Mouse (Mus musculus) midbrain, embryonic 12.5 days (tissue): ENCODE data around the gene Hist1h2bh. TPM values are rescaled to one million over a fixed set of nuclear protein-coding genes. Genes with fewer than 3 reads are reported as not detected.

ENCODE experiments used
- ATAC-seq: fragments of 200-750 bp; cut with Nextera tagmentation; 2 replicates; pipeline ENCODE4 v1.8.0; 2017; ENCODE audit warnings: low read depth, moderate TSS enrichment, moderate library complexity; ENCODE audit not compliant: low FRiP score
- H3K27ac ChIP-seq: fragments of 300-500 bp; sonication (generic); replicated peaks from 2 replicates; pipeline ENCODE4 v1.5.1; 2016; ENCODE audit warnings: mild to moderate bottlenecking
- H3K27me3 ChIP-seq: fragments of 300-500 bp; sonication (generic); 2 replicates; pipeline ENCODE4 v1.6.1; 2016; ENCODE audit warnings: mild to moderate bottlenecking
- H3K36me3 ChIP-seq: fragments of 300-500 bp; sonication (generic); 2 replicates; pipeline ENCODE4 v1.6.1; 2016
- H3K4me1 ChIP-seq: fragments of 300-500 bp; sonication (generic); 2 replicates; pipeline ENCODE4 v1.6.1; 2016
- H3K4me2 ChIP-seq: fragments of 300-500 bp; sonication (generic); replicated peaks from 2 replicates; pipeline ENCODE4 v1.6.1; 2016; ENCODE audit warnings: mild to moderate bottlenecking, moderate library complexity
- H3K4me3 ChIP-seq: fragments of 300-500 bp; sonication (generic); 2 replicates; pipeline ENCODE4 v1.5.1; 2016; ENCODE audit warnings: mild to moderate bottlenecking
- H3K9ac ChIP-seq: fragments of 300-500 bp; sonication (generic); replicated peaks from 2 replicates; pipeline ENCODE4 v1.6.1; 2016; ENCODE audit warnings: mild to moderate bottlenecking, moderate library complexity
- H3K9me3 ChIP-seq: fragments of 300-500 bp; sonication (generic); 2 replicates; pipeline ENCODE4 v1.6.1; 2016; ENCODE audit warnings: mild to moderate bottlenecking
- WGBS: fragments of 180-500 bp; shearing (Covaris S2); methylation state at CpG from one replicate; pipeline ENCODE4 v1.1.7; 2016; 5-methylcytosine and 5-hydroxymethylcytosine counted together
- polyA plus RNA-seq: library from polyadenylated mRNA; unstranded; fragments of >200 nt; fragmentation: Nextera tagmentation; extraction: Ambion mirVana; gene quantifications from 2 replicates; pipeline ENCODE4 v1.2.1, GENCODE M21; 2016

Gene Hist1h2bh
- polyA plus RNA-seq, 1 experiment from 2014 or later = 0.64 TPM

DNA sequence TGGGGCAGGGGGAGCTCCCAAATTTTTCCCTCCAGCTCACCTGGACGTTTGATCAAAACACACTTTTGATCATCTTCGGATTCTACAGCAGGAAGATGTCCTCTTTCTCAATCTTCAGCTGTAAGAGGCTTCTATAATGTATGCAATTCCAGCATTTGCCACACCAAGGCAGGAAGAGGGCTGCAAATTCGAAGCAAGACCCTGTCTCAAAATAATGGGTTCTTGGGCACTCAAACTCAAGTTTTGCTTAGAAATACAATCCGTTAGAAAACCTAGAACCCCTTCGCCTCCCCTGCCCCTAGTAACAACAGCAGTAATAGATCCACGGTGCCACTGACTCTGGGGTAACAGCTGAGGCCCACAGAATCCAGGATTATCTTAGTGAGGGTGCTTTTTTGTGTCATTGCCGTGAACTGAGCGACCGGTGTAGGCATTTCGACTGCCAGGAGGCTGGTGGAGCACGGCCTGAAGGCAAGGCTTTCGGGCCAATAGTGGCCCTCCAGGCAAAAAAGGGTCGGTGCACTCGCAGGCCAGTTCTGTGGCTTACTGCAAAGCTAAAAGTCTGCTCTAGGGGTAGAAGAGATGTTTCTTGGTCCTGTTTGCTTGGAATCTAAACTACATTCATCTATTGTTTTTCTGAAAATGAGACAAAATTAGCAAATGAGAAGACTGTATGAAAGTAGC lies 37.4 kb downstream of the Hist1h2bh start:
- H3K4me2 ChIP-seq = peak overlapping the region; percentile 48
- no peak for ATAC-seq
- H3K4me1 ChIP-seq = peaks cover 19% of the 10 kb centered on the region
- 3% methylated on average over 14 of the region's 14 CpGs for WGBS
- H3K9ac ChIP-seq = no peak overlapping the region
- H3K4me3 ChIP-seq = peak overlapping the region; percentile 25
- peaks cover 4% of the 10 kb centered on the region; the same call in 1 of the 2 replicates for H3K27me3 ChIP-seq
- no peaks in the 10 kb centered on the region for H3K9me3 ChIP-seq
- H3K27ac ChIP-seq = no peak overlapping the region; the same call in 1 of the 2 replicates
- H3K36me3 ChIP-seq = no peaks in the 10 kb centered on the region

DNA sequence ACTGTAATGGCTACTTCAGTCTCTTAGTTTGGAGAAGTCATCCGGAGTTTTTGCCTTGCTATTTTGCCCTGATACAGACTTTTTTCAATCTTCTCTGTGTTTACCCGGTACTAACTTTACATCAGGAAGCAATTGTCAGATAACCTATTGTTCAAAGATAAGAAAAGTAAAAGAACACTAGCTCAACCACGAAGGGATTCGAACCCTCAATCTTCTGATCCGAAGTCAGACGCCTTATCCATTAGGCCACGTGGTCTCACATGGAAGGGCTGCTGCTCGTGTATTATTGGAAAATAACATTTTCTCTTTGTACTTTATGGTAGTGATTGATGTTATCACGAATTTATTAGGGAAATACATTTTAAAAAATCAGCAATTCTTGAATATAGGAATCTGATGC lies 39.4 kb downstream of the Hist1h2bh start:
- Histone ChIP-seq H3K4me1 (peaks cover 22% of the 10 kb centered on the region), H3K4me3 (no peak overlapping the region), H3K36me3 (no peaks in the 10 kb centered on the region), H3K9ac (no peak overlapping the region), H3K27ac (no peak overlapping the region), H3K27me3 (peaks cover 12% of the 10 kb centered on the region), H3K9me3 (no peaks in the 10 kb centered on the region), H3K4me2 (no peak overlapping the region)
- ATAC-seq = peak; percentile 45; the same call in 1 of the 2 replicates
- 1% methylated on average over 9 of the region's 9 CpGs for WGBS

DNA sequence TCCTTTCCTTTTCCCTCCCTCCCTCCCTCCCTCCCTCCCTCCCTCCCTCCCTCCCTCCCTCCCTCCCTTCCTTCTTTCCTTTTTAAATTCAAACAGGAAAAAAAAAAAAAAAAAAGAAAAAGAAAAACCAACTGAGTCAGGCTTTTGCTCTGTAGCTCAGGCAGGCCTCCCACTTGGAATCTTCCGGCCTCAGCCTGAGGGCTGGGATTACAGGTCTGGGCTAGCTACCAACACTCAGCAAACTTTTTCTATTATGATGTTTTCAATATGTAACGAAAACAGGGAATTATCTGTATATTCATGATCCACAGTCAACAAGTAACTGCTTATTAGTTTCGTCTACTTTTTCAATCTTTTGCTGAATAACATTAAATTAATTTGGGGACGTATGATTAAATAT lies 40.3 kb downstream of the Hist1h2bh start:
- H3K4me3 ChIP-seq = no peak overlapping the region
- no peak overlapping the region for H3K4me2 ChIP-seq
- ATAC-seq = no peak
- H3K9me3 ChIP-seq = no peaks in the 10 kb centered on the region
- H3K27ac ChIP-seq = no peak overlapping the region
- H3K4me1 ChIP-seq = peaks cover 28% of the 10 kb centered on the region
- peaks cover 19% of the 10 kb centered on the region for H3K27me3 ChIP-seq
- H3K36me3 ChIP-seq = no peaks in the 10 kb centered on the region
- 35% methylated on average over 4 of the region's 4 CpGs for WGBS
- H3K9ac ChIP-seq = no peak overlapping the region

DNA sequence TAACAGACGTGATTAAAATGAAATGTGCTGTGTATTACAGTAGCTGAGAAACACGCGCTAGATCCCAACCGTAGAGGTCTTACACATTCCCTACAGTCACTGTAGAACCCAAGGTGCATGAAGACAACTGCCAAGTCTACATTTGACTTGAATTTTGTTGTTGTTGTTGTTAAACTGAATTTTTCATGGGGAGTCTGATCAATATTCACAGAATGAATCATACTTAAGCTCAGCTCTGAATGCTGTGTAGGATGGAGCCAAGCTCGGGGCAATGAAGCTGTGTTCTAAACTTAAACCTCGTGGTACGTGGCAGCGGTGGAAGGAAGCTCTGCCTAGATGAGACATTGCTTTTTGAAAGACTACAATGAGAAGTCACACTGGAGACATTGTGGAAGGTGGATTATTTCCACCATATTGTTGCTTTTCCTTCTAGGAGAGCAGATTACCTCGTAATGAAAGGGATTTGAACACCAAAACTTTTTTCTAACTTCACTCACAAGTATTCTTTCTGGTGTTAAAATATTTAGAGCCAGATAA lies 41.1 kb downstream of the Hist1h2bh start:
- 30% methylated on average over 9 of the region's 9 CpGs for WGBS
- Histone ChIP-seq H3K27me3 (peaks cover 15% of the 10 kb centered on the region), H3K4me3 (no peak overlapping the region), H3K27ac (no peak overlapping the region), H3K4me1 (peaks cover 31% of the 10 kb centered on the region), H3K4me2 (peak overlapping the region; percentile 32; the same call in 1 of the 2 replicates), H3K36me3 (no peaks in the 10 kb centered on the region), H3K9ac (no peak overlapping the region), H3K9me3 (no peaks in the 10 kb centered on the region)
- ATAC-seq = no peak

DNA sequence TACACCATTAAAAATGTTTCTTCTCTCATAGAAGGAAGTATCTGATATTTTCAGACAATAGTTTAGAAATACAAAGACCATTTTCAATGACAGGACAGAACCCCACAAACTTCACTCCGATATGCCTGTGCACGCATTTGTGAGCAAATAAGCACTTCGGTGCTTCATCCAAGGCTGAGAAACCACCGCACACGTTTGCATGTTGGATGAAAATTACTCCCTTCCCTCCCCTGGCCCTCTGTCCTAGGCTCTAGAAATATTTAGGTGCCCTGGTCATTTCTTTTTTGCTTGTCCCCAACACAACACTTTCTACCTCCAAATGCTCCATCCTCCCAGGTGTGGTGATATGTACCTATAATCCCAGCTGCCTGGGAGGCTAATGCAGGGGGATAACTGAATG lies 41.7 kb downstream of the Hist1h2bh start:
- Histone ChIP-seq H3K4me3 (no peak overlapping the region), H3K27me3 (peaks cover 15% of the 10 kb centered on the region), H3K4me1 (peaks cover 31% of the 10 kb centered on the region), H3K4me2 (peak overlapping the region; percentile 32), H3K36me3 (no peaks in the 10 kb centered on the region), H3K9me3 (no peaks in the 10 kb centered on the region), H3K27ac (no peak overlapping the region), H3K9ac (no peak overlapping the region)
- 20% methylated on average over 5 of the region's 5 CpGs for WGBS
- ATAC-seq = no peak

DNA sequence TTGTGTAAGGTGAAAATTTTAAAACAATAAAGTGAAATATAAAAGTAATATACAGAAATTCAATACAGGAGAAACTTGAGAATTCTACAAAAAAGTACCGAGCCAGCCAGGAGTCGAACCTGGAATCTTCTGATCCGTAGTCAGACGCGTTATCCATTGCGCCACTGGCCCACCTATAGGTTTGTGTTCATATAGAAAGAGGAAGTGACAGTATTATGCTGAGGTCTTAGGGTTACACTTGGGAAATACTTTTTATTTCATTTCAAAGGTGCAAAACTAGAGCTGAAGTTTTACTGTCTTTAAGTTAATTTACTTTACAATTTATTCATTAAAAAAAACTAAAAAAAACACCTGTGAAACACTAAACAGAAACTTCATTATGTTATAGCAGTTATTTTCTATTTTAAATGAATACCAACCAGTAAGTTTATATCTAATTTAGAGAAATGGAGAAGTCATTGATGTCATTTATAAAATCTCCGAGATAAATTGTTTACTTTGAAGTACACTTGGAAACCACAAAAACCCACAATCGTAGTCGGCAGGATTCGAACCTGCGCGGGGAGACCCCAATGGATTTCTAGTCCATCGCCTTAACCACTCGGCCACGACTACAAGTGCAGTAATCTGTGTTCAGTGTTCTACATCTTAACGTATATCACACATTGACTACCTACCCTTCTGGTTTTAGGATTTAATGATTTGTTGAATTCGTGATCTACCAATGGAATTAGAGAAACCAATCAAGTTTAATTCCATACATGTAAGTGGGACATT lies 42.6 kb downstream of the Hist1h2bh start:
- no peaks in the 10 kb centered on the region for H3K36me3 ChIP-seq
- 1% methylated on average over 17 of the region's 17 CpGs for WGBS
- H3K9me3 ChIP-seq = no peaks in the 10 kb centered on the region
- H3K9ac ChIP-seq = no peak overlapping the region
- peak; percentile 28; the same call in 1 of the 2 replicates for ATAC-seq
- H3K4me2 ChIP-seq = peak overlapping the region; percentile 32
- peaks cover 15% of the 10 kb centered on the region for H3K27me3 ChIP-seq
- H3K27ac ChIP-seq = no peak overlapping the region
- H3K4me1 ChIP-seq = peaks cover 26% of the 10 kb centered on the region; the same call in 1 of the 2 replicates
- H3K4me3 ChIP-seq = no peak overlapping the region

DNA sequence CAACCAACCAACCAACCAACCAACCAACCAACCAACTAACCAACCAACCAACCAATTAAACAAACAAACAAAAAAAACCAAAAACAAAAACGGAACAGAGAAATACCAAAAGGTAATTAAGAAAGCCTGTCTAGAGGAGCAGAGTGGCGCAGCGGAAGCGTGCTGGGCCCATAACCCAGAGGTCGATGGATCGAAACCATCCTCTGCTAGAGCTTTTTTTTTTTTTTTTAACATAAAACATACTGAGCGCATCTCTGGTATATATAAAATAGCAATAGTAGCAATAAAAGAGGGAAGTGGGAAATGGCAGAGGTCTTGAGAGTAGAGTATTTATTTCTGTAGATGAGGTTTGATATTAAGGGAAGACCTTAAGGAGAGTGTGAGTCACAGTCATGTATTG lies 43.2 kb downstream of the Hist1h2bh start:
- Histone ChIP-seq H3K9me3 (no peaks in the 10 kb centered on the region), H3K27me3 (peaks cover 15% of the 10 kb centered on the region), H3K4me2 (no peak overlapping the region), H3K4me1 (peaks cover 20% of the 10 kb centered on the region; the same call in 1 of the 2 replicates), H3K9ac (no peak overlapping the region), H3K27ac (no peak overlapping the region), H3K4me3 (no peak overlapping the region), H3K36me3 (no peaks in the 10 kb centered on the region)
- 3% methylated on average over 7 of the region's 7 CpGs for WGBS
- ATAC-seq = no peak

DNA sequence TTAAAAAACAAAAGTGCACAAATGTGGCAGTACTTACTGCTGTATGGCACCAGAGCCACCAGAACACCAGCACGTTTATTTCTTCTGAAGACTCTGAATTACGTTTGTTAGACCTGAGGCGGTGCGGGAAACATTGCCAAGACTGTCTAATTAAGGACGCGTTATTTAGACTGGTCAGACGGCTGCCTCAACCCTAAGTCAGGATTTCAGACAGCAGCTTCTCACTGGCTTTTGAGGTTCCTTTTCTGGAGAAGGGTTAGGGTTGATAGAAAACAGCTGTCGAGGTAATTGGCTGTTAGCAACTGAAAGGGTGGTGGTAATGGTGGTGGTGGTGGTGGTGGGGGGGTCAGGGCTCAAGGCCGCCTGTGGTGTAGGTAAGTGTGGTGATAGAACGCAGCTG lies 44.5 kb downstream of the Hist1h2bh start:
- Histone ChIP-seq H3K4me3 (peak overlapping the region; percentile 16), H3K36me3 (no peaks in the 10 kb centered on the region), H3K4me2 (peak overlapping the region; percentile 42), H3K27ac (no peak overlapping the region), H3K4me1 (peaks cover 19% of the 10 kb centered on the region; the same call in 1 of the 2 replicates), H3K9ac (no peak overlapping the region), H3K9me3 (no peaks in the 10 kb centered on the region), H3K27me3 (peaks cover 18% of the 10 kb centered on the region)
- WGBS = 6% methylated on average over 10 of the region's 10 CpGs
- no peak for ATAC-seq

DNA sequence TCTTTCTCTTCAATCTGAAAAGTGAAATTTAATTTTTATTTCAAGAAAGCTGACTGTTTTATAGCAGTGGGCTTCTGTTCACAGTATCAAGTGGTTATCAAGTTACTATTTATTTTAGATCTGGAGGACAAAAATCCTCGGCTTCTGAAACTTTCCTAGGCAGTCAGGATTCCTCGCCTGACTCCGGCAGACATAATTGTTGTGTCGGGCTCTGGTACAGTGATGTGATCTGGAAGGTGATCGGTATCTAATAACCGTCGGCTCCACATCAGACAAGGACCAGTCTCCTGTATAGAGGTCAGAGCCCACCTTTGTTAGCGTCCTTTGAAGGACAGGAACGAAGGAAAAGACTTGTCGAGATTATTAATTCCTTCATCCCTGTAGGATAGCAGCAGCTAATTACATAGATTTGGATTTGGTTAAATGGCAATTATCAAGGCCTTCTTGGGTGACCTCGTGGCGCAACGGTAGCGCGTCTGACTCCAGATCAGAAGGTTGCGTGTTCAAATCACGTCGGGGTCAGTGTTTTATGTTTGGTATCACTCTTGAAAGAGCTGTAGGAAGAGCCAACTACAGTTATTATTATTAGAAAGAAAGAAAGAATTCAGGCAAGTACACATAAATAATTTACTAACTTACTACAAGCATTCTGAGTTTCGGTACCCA lies 45.4 kb downstream of the Hist1h2bh start:
- WGBS = 1% methylated on average over 19 of the region's 19 CpGs

DNA sequence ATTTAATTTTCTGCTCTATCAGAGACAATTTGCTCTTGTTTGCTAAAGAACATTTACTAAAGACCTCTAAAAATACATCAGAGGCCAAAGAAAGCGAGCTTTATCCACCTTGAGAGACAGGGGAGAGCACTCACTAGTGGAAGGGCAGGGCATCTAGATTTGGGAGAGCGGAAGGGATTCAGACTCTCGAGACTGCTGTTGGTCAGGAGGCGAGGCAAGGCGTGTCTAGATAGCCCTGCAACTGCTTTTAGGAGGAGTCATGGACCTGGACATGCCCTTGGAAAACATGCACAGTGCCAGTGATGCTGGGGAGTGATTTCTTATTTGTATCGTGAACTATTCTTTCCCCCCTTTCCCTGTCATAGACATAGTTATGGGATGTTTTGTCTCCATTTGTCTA lies 47.7 kb downstream of the Hist1h2bh start:
- no peak overlapping the region for H3K4me2 ChIP-seq
- no peak overlapping the region for H3K27ac ChIP-seq
- no peaks in the 10 kb centered on the region for H3K36me3 ChIP-seq
- ATAC-seq = no peak
- peaks cover 18% of the 10 kb centered on the region for H3K27me3 ChIP-seq
- H3K9me3 ChIP-seq = no peaks in the 10 kb centered on the region
- H3K4me1 ChIP-seq = peaks cover 24% of the 10 kb centered on the region
- 80% methylated on average over 6 of the region's 6 CpGs for WGBS
- no peak overlapping the region for H3K4me3 ChIP-seq
- no peak overlapping the region for H3K9ac ChIP-seq

More for the DNA sequence above, 45.4 kb downstream of the Hist1h2bh start:
- Histone ChIP-seq H3K27me3 (peaks cover 18% of the 10 kb centered on the region), H3K27ac (no peak overlapping the region), H3K4me3 (peak overlapping the region; percentile 16), H3K9ac (no peak overlapping the region), H3K9me3 (no peaks in the 10 kb centered on the region), H3K36me3 (no peaks in the 10 kb centered on the region), H3K4me1 (peaks cover 20% of the 10 kb centered on the region; the same call in 1 of the 2 replicates), H3K4me2 (peak overlapping the region; percentile 42)
- ATAC-seq = no peak

DNA sequence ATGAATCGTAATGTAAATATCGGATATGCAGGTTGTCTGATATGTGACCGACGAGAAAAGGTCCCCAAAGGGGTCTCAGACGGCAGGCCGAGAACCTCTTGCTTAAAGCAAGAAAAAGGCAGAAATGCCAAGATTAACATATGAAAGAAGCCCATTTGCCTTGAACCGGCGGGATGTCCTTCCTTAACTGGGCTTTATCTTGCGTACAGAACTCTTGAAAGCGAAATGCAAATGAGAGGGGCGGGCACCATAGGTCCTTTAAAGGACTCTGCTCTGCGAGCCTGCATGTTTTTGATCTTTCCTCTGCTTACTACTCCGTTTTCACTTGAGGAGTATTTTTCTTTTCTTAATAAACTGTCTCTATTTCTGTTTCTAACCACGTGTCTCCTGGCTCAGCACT lies 51.2 kb downstream of the Hist1h2bh start:
- Histone ChIP-seq H3K4me3 (peak overlapping the region; percentile 22), H3K9ac (no peak overlapping the region), H3K4me2 (peak overlapping the region; percentile 48), H3K9me3 (no peaks in the 10 kb centered on the region), H3K4me1 (peaks cover 20% of the 10 kb centered on the region), H3K36me3 (no peaks in the 10 kb centered on the region), H3K27ac (no peak overlapping the region), H3K27me3 (peaks cover 15% of the 10 kb centered on the region)
- peak; percentile 60; the same call in 1 of the 2 replicates for ATAC-seq
- 2% methylated on average over 14 of the region's 14 CpGs for WGBS
